Mouse (Mus musculus) brain, embryonic 14.5 days (tissue): ENCODE results near the gene Sapcd1.

ENCODE experiments used
- CTCF ChIP-seq: fragments of 200-500 bp; IDR thresholded peaks from 2 replicates; pipeline ENCODE4 v1.5.1; 2012; ENCODE audit warnings: inconsistent platforms, mild to moderate bottlenecking, moderate library complexity, borderline replicate concordance; ENCODE audit not compliant: insufficient read depth, insufficient read length; ENCODE audit errors: extremely low read depth
- POLR2A ChIP-seq: fragments of 200-500 bp; IDR thresholded peaks from 2 replicates; pipeline ENCODE4 v1.6.1; 2012; ENCODE audit warnings: mild to moderate bottlenecking, inconsistent platforms, borderline replicate concordance; ENCODE audit not compliant: poor library complexity, insufficient read depth, insufficient read length, severe bottlenecking; ENCODE audit errors: extremely low read depth

DNA sequence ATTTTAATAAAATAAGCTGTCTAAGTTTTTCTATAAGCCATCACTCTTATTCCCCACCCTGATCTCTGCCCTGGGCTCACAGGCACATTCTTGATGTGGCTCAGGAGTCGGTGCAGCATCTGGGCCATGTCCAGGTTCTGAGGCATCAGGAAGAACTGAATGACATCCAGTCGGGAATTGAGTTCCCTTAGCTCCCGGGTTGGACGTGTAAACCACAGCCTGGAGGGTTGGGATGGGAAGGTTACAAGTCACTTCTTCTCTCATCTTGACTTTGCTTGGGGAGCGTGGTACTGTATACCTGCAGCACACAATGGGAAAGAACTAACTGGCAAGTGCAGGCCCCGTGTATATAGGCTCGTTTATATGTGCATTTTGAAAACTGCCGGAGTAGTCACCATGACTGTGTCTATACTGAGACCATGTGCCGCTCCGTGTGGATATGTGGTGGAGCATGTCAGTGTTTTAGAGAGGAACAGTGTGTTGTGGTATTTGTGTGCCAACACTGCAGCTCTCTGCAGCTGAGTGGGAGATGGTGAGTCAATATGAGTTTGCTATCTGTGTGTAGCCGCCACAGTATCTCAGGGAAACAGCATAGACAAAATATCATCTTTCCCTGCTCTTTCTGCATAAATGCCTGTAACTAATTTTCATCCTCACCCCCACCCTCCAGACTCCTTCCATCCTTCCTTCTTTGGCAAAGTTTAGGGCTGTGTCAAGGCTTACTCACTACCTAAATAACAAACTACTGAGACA, 11.5 kb upstream of the Sapcd1 start:
- TF ChIP-seq POLR2A (no peak), CTCF (no peak)
